Mouse (Mus musculus) G1E (cell line): ENCODE data around the gene Rasip1.

Source experiments
- CTCF ChIP-seq: IDR thresholded peaks from 2 replicates; pipeline ENCODE4 v1.5.1; 2012; ENCODE audit warnings: low read depth, low read length, inconsistent platforms, mixed read lengths
- GATA1 ChIP-seq: IDR thresholded peaks from 2 replicates; pipeline ENCODE4 v1.6.1; 2012; ENCODE audit warnings: borderline replicate concordance, low read length, inconsistent platforms, mixed read lengths
- TAL1 ChIP-seq: conservative IDR thresholded peaks from 2 replicates; pipeline ENCODE4 v1.6.1; 2012; ENCODE audit warnings: low read depth, low read length, inconsistent platforms, mixed read lengths

GRCm38 (mm10) chr7:45686841-45687240 lies 59.6 kb downstream of the Rasip1 start:
- no peak for TF ChIP-seq TAL1
- no peak for TF ChIP-seq CTCF
- TF ChIP-seq GATA1 = no peak
